Mouse (Mus musculus) testis, postnatal 14 days (tissue): ENCODE results near the gene Ndufa13.
"Not testable (repeated sequence)": the region's sequence is repeated elsewhere in the genome, so short reads cannot be mapped to it uniquely, and the experiment has no call there.

ENCODE experiments used
- DNase-seq: peaks from one replicate; pipeline ENCODE4 v3.0.0; 2021; ENCODE audit warnings: low spot score

The Ndufa13 gene

GRCm38 (mm10) chr8:69902163-69903062 lies at the start of gene Ndufa13, which contains the start of the genes Tssk6 and Yjefn3:
Gene Ndufa13 (minus strand): TSS chr8:69902558.
Gene Tssk6 (plus strand): TSS chr8:69902184.
Gene Yjefn3 (minus strand): TSS chr8:69902712.
- peak; percentile 58 for DNase-seq

GRCm38 (mm10) chr8:69950300-69950699 lies 47.9 kb upstream of the Ndufa13 start:
- no peak for DNase-seq

DNA sequence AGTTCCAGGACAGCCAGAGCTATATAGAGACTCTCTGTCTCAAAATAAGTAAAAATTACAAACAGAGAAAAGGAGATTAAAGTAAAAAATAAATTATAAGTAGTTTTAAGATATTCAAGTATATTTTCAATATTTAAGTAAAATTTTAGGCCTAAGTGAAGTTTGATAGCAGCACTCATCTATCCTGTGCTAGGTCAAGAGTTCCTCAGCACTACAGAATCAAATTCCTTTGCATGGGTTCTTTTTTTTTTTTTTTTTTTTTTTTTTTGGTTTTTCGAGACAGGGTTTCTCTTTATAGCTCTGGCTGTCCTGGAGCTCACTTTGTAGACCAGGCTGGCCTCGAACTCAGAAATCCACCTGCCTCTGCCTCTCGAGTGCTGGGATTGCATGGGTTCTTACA lies 40.1 kb upstream of the Ndufa13 start:
- DNase-seq: not testable (repeated sequence)

DNA sequence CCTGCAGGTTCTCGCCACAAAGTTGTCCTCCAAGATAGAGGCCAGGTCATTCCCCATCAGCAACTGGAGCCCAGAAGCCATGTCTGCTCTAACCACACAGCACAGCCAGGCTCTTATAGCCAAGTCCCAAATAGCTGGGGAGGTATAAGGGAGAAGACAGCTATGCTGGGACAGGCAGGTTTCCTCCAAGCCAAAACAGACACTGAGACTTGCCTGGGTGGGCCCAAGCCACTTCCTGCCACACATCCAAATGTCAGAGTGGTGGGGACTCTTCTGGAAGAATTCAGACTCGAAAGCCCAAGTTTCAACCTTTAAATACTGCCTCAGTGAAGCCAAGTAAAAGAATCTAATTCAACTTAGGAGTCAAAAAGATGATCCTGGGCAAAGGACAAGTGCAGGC lies 38.0 kb upstream of the Ndufa13 start:
- no peak for DNase-seq

DNA sequence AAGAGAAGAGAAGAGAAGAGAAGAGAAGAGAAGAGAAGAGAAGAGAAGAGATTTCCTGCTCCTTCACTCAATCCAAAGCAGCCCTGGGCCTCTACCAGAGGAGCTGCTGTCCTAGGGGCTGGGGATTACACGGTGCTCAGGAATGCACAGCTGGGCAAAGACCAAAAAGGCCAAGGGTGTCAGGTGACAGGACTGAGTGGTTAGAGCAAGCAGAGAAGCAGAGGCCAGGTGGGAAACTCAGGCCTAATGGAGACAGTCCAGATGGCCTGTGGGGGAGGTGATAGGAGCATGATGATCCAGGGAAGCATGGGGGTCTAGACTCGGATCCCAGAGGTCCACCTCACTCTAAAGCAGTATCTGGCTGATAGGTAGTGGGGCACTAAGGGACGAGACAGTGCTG lies 37.3 kb upstream of the Ndufa13 start:
- no peak for DNase-seq

- DNase-seq: peak; percentile 40
Observed at GRCm38 (mm10) chr8:69938245-69938982, 36.1 kb upstream of the Ndufa13 start.

DNA sequence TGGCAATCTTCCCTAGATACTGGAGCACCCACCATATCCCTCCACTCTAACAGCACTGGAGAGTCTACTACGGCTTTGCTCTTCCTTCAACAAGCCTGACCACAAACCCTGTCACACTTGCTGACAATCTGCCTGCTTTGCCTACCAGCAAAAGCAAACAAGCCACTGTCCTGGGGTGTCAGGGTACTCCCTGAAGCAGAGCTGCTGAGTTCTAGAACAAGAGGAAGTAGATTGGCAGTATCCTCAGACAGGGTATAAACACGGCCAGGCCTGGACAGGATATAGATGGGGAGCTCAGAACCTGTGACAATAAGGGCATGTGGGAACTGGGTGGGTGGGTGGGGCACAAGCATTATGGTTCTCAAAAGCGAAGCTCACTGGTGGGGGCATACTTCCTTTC lies 35.1 kb upstream of the Ndufa13 start:
- no peak for DNase-seq

GRCm38 (mm10) chr8:69936050-69936794 lies 33.9 kb upstream of the Ndufa13 start:
- DNase-seq: no peak

- DNase-seq: no peak
Observed at GRCm38 (mm10) chr8:69935431-69935830, 33.1 kb upstream of the Ndufa13 start.

DNA sequence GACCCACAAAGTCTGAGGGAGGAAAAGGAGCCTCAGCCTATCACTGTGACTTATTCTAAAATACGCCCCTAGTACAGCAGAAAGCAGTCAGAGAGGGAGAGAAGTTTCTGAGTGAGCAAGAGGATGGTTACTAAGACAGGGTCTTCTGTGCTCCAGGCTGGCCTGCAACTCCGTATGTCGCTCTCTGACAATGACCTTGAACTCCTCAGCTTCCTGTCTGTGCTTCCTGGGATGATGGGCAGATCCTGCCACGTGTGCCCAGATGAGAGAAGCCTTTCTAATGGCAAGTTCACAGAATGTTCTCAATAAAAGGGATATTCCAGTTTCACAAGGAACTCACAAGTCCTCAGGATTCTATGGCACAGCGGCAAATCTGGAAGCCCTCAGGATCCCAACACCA lies 32.2 kb upstream of the Ndufa13 start:
- no peak for DNase-seq

DNA sequence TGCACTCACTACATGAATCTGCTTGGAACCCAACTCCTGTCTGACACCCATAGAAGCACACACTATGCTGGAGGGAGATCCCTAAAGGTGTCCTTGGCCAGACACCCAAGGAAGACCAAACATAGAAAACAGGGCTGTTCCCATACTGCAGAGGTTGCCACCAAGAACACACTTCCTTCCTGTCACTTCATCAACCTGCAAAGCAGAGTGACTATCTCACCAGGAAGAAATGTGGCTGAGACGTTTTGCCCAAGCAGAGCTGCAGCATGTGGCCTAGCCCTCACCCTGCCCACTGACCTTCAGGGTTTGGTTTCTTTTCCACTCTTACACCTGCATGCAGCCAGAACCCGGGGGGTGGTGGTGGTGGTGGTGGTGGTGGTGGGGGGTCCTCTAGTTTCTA lies 31.5 kb upstream of the Ndufa13 start:
- no peak for DNase-seq

DNA sequence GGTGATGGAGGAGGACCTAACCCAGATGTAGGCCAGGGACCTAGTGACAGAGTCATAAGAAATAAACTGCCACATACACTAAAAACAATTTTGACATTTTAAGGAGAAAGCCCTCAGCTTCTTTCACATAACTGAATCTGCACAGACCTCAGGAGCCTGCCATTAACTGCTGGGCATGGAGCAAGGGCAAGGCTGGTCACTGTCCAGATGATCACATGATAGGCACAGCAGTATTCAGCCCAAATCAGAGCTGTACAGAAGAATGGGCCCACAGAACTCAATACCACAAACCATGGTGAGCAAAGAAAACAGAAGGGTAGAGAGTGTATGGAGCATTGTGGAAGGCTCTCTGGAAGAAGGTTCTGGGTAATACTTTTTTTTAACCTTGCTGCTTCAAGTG lies 24.5 kb upstream of the Ndufa13 start:
- no peak for DNase-seq

DNA sequence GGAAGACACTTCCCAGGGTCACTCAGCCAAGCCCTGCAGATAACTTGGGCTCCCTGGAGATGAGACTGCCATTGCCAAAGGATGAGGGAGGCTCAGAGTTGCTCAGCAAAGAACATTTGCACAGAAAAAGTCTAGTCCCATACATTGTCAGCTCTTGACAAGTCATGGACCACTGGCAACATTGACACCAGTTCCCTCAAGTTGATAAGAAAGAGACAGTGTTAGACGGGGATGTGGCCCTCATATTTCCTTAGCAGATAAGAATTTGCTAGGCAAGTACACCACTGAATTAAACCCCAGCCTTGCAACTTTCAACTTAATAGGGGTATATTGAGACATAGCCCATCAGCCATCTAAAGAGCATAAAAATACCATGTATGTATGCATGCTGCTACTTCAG lies 21.6 kb upstream of the Ndufa13 start:
- DNase-seq: no peak

GRCm38 (mm10) chr8:69921141-69921540 lies 18.8 kb upstream of the Ndufa13 start:
- no peak for DNase-seq

DNA sequence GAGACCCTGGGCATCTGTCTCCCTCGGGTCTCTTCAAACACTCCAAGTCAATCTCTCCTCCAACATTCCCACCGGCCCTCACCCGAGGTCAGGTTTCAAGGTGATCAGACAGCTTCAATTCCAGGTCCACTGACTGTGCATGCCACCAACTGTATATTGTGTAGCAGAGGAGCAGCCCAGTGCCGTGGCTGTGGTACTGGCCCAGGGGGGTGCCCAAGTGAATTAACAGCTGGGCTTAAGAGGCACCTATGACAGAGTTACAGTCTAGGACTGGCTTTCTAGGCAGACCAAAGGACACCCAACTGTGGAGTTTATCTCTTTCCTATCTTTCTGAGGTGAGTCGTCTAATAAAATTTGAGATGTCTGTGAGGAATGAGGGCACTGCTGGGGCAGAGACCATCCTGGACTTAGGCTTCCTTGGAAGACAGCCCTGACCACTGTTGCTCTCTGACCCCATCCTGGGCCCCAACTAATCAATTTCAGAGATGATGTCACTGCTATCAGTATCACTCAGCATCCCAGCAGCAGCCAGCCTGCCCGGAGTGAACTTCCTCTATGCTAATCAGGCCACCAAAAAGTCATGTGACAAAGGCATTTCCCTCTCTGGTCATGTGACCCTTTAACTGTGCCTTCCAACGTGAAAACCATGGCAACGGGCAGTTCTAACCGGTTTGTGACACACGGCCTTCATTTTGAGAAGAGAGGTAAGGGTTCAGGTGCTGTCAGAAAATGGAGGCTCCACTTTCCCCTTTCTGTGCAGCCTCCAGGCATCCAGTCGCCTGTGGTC lies 17.7 kb upstream of the Ndufa13 start:
- DNase-seq: no peak

GRCm38 (mm10) chr8:69919010-69919409 lies 16.7 kb upstream of the Ndufa13 start:
- DNase-seq: peak; percentile 50

DNA sequence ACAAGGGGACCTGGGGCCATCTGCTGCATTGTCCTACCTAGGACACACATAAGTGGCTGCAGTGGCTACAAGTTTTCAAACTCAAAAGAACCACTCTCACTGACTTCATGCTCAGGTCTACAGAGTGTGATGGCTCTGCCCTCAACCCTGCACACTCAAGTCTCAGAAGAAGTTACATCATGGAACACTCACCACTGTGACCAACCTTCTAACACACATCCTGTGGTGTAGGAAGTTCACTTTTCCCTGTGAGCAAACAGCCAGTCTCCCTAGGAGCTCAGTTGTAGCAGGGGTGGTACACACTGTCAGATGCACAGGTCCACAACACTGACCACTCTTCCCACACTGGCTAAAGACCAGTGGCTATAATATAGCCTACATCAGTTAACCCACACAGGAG lies 16.1 kb upstream of the Ndufa13 start:
- no peak for DNase-seq

DNA sequence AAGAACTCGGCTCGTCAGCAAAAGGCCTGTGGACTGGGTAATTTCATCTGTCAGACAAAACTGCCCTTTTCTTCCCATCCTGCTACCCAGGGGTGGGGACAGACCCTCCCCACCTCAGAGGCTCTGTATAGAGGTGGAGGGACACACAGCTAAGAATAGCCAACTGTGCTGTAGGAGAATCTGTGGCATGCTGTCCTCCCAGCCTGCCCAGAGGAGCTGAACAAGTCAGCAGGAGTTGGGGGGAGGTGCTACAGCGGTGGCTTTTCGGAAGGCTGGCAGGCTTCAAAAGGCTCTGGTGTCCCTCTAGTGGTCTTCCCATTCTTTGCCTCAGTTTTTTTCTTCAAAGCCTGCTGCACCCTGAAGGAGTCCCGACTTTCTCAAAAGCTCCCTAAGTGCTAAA lies 13.4 kb upstream of the Ndufa13 start:
- DNase-seq: no peak

- no peak for DNase-seq
Observed at GRCm38 (mm10) chr8:69914526-69914925, 12.2 kb upstream of the Ndufa13 start.

DNA sequence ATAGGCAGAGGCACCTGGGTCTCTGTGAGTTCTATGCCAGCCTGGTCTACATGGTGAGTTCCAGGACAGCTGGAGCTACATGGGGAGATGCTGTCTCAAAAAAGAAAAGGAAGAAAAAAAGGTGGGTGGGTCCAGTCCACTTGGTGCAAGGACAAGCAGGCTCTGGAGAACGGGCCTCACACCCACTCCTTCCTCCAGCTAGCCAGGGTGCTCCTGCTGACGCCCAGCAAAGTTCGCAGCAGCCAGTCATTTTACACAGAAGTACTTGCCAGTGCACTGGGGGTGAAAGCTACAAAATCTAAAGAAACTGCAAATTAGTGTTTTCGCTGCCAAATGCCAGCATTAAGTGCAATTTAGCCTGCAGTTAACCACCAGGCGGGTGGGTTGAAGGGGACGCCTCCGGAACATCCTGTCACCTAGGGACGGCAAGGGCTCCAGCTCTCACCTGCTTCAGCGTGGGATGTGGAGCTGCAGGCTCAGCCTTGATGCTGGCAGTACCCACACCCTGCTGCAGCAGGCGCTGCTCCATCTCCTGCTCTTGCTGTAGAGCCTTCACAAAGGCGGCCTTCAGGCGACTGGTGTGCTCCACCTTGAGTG lies 10.2 kb upstream of the Ndufa13 start:
- DNase-seq: no peak

DNA sequence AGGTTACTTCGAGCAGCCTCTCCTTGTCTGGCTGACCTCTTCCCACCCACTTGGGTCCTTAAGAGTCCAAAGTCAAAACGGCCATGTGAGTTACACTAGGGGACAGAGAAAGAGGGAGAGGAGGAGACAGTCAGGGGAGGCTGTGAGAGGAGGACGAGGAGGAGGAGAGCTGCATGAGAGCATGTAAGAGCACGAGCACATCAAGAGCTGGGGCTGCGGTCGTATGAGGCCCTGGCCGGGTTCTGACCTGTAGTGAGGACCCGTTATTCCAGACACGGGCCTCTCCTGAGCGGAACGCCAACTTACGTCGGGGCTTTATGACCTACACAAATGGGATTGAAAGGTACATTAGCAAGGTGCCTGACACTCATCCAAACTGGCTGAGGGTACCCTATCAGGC lies 9.6 kb upstream of the Ndufa13 start:
- DNase-seq: no peak
